Mouse (Mus musculus) heart, embryonic 14.5 days (tissue): ENCODE results near the gene Gm28048. TPM values are rescaled to one million over a fixed set of nuclear protein-coding genes. Genes with fewer than 3 reads are reported as not detected.

Experiments
- ATAC-seq: fragments of 200-750 bp; cut with Nextera tagmentation; 2 replicates; pipeline ENCODE4 v1.8.0; 2017; ENCODE audit warnings: low read depth, moderate TSS enrichment; ENCODE audit not compliant: insufficient number of reproducible peaks, insufficient read depth, low FRiP score
- H3K27ac ChIP-seq, 2 experiments: fragments of 200-500 bp in 1 of 2; fragments of 300-500 bp in 1 of 2; sonication (generic) in 1 of 2; replicated peaks in 1 of 2; 2 replicates each; pipeline ENCODE4 v1.5.1; 2012 to 2014; ENCODE audit warnings: low read depth in 2 of 2, low read length in 2 of 2, control low read depth in 1 of 2, mild to moderate bottlenecking in 1 of 2, mixed read lengths in 1 of 2; ENCODE audit not compliant: control insufficient read depth in 1 of 2, insufficient read depth in 1 of 2
- H3K27me3 ChIP-seq: fragments of 300-500 bp; sonication (generic); 2 replicates; pipeline ENCODE4 v1.6.1; 2014; ENCODE audit warnings: mild to moderate bottlenecking, low read length, control low read depth; ENCODE audit not compliant: control insufficient read depth, insufficient read depth
- H3K36me3 ChIP-seq: fragments of 300-500 bp; sonication (generic); 2 replicates; pipeline ENCODE4 v1.6.1; 2014; ENCODE audit warnings: mild to moderate bottlenecking, control low read depth, low read length, mixed read lengths; ENCODE audit not compliant: control insufficient read depth, insufficient read depth
- H3K4me1 ChIP-seq, 2 experiments: fragments of 200-500 bp in 1 of 2; fragments of 300-500 bp in 1 of 2; sonication (generic) in 1 of 2; 2 replicates each; pipeline ENCODE4 v1.6.1; 2012 to 2014; ENCODE audit warnings: low read length in 2 of 2, control low read depth in 1 of 2, mixed read lengths in 1 of 2; ENCODE audit not compliant: control insufficient read depth in 2 of 2, insufficient read depth in 2 of 2
- H3K4me2 ChIP-seq: fragments of 300-500 bp; sonication (generic); 2 replicates; pipeline ENCODE4 v1.6.1; 2014; ENCODE audit warnings: mild to moderate bottlenecking, low read length
- H3K4me3 ChIP-seq, 2 experiments: fragments of 200-500 bp in 1 of 2; fragments of 300-500 bp in 1 of 2; sonication (generic) in 1 of 2; 2 replicates each; pipeline ENCODE4 v1.5.1; 2012 to 2014; ENCODE audit warnings: low read length in 2 of 2, mild to moderate bottlenecking in 2 of 2, control low read depth in 1 of 2, low read depth in 1 of 2, moderate library complexity in 1 of 2; ENCODE audit not compliant: control insufficient read depth in 1 of 2, insufficient read depth in 1 of 2
- H3K9ac ChIP-seq: fragments of 300-500 bp; sonication (generic); 2 replicates; pipeline ENCODE4 v1.6.1; 2014; ENCODE audit warnings: mild to moderate bottlenecking, low read length
- H3K9me3 ChIP-seq: fragments of 300-500 bp; sonication (generic); 2 replicates; pipeline ENCODE4 v1.6.1; 2016; ENCODE audit warnings: low read length, control low read depth; ENCODE audit not compliant: control insufficient read depth
- WGBS: fragments of 180-500 bp; shearing (Covaris S2); extraction: QIAGEN DNeasy Blood & Tissue Kit; methylation state at CpG from one replicate; pipeline ENCODE4 v1.1.7; 2014; 5-methylcytosine and 5-hydroxymethylcytosine counted together
- polyA plus RNA-seq: library from polyadenylated mRNA; unstranded; fragments of >200 nt; fragmentation: Nextera tagmentation; extraction: Ambion mirVana; gene quantifications from 2 replicates; pipeline ENCODE4 v1.2.1, GENCODE M21; 2014

The Gm28048 gene
- 8.1 and 10.0 TPM in 2 replicates for polyA plus RNA-seq

DNA sequence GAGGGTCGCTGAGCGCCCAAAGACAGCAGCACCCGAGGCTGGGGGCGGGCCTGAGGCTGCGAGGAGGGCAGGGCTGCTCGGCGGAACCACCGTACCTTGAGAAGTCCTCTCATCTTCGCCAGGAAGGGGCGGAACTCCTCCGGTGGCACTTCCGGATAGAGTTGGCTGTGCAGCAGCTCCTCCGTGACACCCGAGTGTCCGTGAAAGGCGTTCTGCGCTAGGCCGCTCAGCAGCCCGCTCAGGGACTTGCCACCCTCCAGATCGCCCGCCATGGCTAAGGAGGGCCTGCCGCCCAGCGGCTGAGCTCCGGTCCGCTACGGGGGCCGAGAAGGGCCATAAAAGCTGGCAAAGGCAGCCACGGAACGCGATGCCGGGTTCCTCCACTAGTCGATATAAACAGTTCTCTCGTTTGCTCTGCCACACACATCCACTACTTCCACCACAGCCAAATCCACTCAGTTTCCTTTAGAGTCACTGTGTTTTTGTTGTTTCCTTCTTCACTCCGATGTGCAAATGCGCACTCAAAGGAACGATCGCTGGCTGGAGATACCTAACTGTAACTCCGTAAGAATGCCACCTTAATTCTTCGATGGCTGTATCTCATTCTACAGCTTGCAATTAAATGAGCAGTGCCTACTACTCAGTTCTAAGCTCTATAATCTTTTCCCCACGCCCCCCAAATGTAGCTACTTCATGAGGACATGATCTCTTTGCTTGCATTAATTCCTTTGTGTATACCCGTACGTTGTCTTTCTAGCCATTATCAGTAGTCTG lies at the start of gene Gm28048, which contains the start of gene Commd1:
Gene Gm28048 (minus strand): TSS at position 107 of the 774 bp plus-strand sequence.
Gene Commd1 (minus strand): TSS at position 399 of the 774 bp plus-strand sequence.
- peak within 1 kb of the TSS; percentile 84 for H3K9ac ChIP-seq
- peaks cover 5 to 10% of the 10 kb centered on the region in 2 experiments for H3K4me1 ChIP-seq
- H3K4me2 ChIP-seq, result peak within 1 kb of the TSS; percentile 85
- WGBS, result 3% methylated on average over 42 of the region's 42 CpGs
- H3K27ac ChIP-seq, result peak within 1 kb of the TSS; percentile 96 to 98
- peaks cover 22% of the 10 kb centered on the region for H3K36me3 ChIP-seq
- no peaks in the 10 kb centered on the region for H3K9me3 ChIP-seq
- H3K4me3 ChIP-seq, result peak within 1 kb of the TSS; percentile 76 to 77
- H3K27me3 ChIP-seq, result no peaks in the 10 kb centered on the region
- ATAC-seq, result peak; percentile 89

DNA sequence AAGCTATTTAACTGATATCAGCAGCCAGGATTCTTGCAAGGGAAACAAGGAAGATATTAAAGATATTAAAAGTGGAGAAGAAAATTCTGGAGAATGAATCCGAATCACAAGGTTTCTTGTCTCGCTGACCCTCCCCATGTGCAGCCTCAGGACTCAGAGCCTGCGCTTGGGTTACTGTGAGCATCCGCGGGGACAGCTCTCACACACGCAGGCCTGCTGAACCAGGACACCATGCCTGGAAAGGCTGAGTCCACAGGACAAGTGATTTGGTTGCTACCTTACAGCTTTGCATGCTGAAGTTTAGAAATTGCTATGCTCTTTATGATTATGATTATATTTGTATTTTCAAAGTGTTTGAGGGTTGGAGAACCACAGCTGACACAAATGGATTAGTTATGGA lies 47.5 kb upstream of the Gm28048 start:
- Histone ChIP-seq H3K27ac (no peak overlapping the region), H3K9me3 (no peaks in the 10 kb centered on the region), H3K4me1 (no peaks in the 10 kb centered on the region), H3K27me3 (no peaks in the 10 kb centered on the region), H3K4me2 (no peak overlapping the region), H3K4me3 (no peak overlapping the region), H3K36me3 (no peaks in the 10 kb centered on the region), H3K9ac (no peak overlapping the region)
- 74% methylated on average over 6 of the region's 6 CpGs for WGBS
- ATAC-seq, result no peak

GRCm38 (mm10) chr11:23028957-23029356 lies 47.1 kb upstream of the Gm28048 start:
- H3K4me3 ChIP-seq, result no peak overlapping the region

DNA sequence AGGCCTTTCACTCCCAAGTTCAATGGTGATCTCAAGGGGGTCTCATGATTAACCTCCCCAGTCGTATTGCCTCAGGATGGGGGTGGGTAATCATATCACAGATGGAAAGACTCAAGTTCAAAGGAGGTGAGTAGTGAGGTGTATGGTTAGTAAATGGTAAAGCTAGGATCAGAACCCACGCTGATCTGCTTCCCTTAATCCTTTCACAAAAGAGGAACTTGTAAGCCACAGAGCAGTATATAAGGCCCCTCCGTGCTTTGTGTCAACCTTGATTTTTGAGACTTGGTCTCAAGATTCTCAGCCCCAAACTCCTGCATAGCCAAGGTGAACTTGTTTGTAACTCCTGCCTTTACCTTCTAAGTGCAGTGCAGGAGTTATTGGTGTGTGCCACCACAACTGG lies 42.3 kb upstream of the Gm28048 start:
- Histone ChIP-seq H3K9me3 (no peaks in the 10 kb centered on the region), H3K4me3 (no peak overlapping the region), H3K9ac (no peak overlapping the region), H3K27me3 (no peaks in the 10 kb centered on the region), H3K36me3 (no peaks in the 10 kb centered on the region), H3K4me2 (no peak overlapping the region), H3K27ac (no peak overlapping the region), H3K4me1 (no peaks in the 10 kb centered on the region)
- ATAC-seq, result no peak
- 76% methylated on average over 3 of the region's 3 CpGs for WGBS

More at GRCm38 (mm10) chr11:23028957-23029356, 47.1 kb upstream of the Gm28048 start:
- H3K9ac ChIP-seq, result no peak overlapping the region
- no peak overlapping the region for H3K27ac ChIP-seq
- no peak for ATAC-seq
- H3K9me3 ChIP-seq, result no peaks in the 10 kb centered on the region
- H3K4me1 ChIP-seq, result no peaks in the 10 kb centered on the region
- WGBS, result 45% methylated on average over 3 of the region's 3 CpGs
- H3K27me3 ChIP-seq, result no peaks in the 10 kb centered on the region
- no peak overlapping the region for H3K4me2 ChIP-seq
- H3K36me3 ChIP-seq, result no peaks in the 10 kb centered on the region

DNA sequence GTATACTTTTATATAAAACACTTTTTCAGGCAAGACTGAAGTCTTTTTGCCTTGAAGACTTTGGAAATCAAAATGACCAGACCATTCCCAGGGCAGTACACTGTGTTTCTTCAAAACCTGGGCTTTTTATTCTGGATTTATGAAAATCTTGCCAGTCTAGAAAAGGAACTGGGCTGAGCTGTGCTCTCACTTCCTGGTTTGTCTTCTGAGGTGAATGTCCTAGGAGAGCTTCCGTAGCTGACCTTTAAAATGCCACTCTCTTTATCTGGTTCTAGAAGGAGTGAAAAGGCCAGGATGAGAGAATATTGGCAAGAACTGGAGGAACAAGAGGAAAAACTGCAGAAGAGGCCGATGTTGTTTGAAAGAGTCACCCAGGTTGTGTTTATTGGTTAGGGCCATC lies 41.3 kb upstream of the Gm28048 start:
- Histone ChIP-seq H3K36me3 (no peaks in the 10 kb centered on the region), H3K27me3 (no peaks in the 10 kb centered on the region), H3K27ac (no peak overlapping the region), H3K9ac (no peak overlapping the region), H3K4me3 (no peak overlapping the region), H3K4me1 (no peaks in the 10 kb centered on the region), H3K4me2 (no peak overlapping the region), H3K9me3 (0 out of 2 replicates have a peak, but pooled peaks cover 4% of the 10 kb centered on the region)
- WGBS, result 86% methylated on average over 2 of the region's 2 CpGs
- no peak for ATAC-seq

DNA sequence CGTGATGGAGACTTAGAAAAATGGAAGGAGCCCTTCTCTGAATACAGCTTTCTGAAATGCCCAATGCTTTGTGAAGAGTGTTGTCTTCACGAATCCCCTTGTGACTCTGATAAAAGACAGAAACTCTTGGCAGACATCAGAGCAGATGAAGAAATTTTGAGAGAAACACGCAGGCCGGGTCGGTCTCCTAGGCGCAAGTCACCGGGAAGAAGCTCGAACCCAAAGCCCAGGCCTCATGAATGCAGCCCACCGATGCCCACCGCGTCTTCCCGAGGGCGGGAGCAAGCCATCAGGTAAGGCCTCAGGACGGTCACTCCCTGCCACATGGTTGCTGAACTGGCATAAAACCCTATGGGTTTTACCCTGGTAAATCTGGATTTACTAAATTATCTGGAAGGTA lies 39.0 kb upstream of the Gm28048 start:
- WGBS, result 90% methylated on average over 14 of the region's 14 CpGs
- Histone ChIP-seq H3K9ac (no peak overlapping the region), H3K27ac (no peak overlapping the region), H3K4me3 (no peak overlapping the region), H3K27me3 (no peaks in the 10 kb centered on the region), H3K36me3 (no peaks in the 10 kb centered on the region), H3K4me1 (no peaks in the 10 kb centered on the region), H3K4me2 (no peak overlapping the region), H3K9me3 (0 out of 2 replicates have a peak, but pooled peaks cover 5% of the 10 kb centered on the region)
- ATAC-seq, result no peak

- ATAC-seq, result no peak
Measured at GRCm38 (mm10) chr11:23020116-23020770, 38.4 kb upstream of the Gm28048 start.

More at GRCm38 (mm10) chr11:23020116-23020770, 38.4 kb upstream of the Gm28048 start:
- H3K9ac ChIP-seq, result no peak overlapping the region
- H3K4me3 ChIP-seq, result no peak overlapping the region
- H3K27ac ChIP-seq, result no peak overlapping the region
- H3K9me3 ChIP-seq, result 0 out of 2 replicates have a peak, but pooled peaks cover 5% of the 10 kb centered on the region
- H3K27me3 ChIP-seq, result no peaks in the 10 kb centered on the region
- H3K4me1 ChIP-seq, result no peaks in the 10 kb centered on the region
- no peak overlapping the region for H3K4me2 ChIP-seq
- no peaks in the 10 kb centered on the region for H3K36me3 ChIP-seq
- 66% methylated on average over 24 of the region's 24 CpGs for WGBS
